Mouse (Mus musculus) thymus, adult 2 months (tissue): ENCODE results near the gene Arhgap24.

ENCODE experiments used
- CTCF ChIP-seq: fragments of 200-500 bp; IDR thresholded peaks from 2 replicates; pipeline ENCODE4 v1.5.1; 2012; ENCODE audit warnings: mild to moderate bottlenecking, control low read depth, low read length, moderate library complexity, borderline replicate concordance; ENCODE audit not compliant: control insufficient read depth, poor library complexity, insufficient read depth; ENCODE audit errors: extremely low read depth
- POLR2A ChIP-seq: fragments of 200-500 bp; IDR thresholded peaks from 2 replicates; pipeline ENCODE4 v1.6.1; 2012; ENCODE audit warnings: mild to moderate bottlenecking, low read length, control low read depth, moderate library complexity; ENCODE audit not compliant: control insufficient read depth, poor library complexity, insufficient read depth; ENCODE audit errors: extremely low read depth

DNA sequence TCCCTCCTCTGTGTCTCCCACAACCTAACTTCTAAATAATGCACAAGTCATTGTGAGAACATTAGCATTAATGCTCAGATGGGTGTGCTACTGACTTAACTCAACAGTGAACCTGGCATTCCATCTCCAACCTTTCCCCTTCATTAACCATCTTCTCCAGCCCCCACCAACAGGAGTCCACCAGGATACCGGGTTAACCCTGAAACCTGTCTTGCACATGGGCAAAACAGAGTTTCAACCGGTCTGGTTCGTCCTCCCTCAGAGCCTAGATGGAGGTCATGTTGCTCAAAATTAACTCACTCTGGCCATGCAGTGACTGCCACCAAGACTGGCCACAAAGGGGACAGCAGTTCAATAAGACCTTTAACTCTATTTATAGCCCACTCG, 285.9 kb downstream of the Arhgap24 start:
- TF ChIP-seq CTCF (no peak), POLR2A (no peak)
